Mouse (Mus musculus): ENCODE measurements around the gene St3gal5.

DNA sequence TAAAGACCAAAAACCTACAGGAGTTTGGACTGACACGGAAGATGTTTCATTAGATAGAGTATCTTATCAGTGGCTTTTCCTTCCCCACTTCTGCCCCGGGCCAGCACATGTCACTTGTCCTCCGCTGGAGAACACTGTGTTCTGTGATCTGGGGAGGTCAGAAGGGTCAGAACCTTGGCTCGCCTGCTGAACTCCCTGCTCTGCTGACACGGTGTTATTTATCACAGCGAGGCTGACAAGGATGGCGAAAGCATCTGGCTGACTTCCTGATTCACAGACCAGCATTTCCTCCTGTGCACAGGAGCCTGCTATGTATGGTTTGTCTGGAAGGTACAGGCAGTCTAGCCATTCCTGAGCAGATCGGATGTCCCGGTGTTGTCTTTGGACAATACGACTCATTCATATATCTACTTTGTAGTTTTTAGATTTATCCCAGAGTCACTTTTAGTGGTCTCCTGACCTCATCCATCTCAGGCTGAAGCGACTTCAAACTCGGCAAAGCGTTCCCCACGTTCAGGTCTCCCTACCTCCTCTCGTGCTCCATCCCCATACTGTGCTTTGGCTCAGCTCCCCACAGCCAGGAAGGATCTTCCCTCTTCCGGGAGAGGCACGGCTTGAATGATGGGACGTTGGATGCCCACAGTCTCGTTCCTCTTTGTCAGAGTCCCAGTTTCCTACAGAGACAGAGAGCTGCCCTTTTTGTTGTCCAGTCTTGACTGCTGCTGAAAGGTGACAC, 64.9 kb downstream of the St3gal5 start:
- TF ChIP-seq GATA1 (IDR thresholded peaks at IDR 0.05; ENCODE audit: borderline replicate concordance, low read length) = no peak
- TF ChIP-seq FLI1 (IDR thresholded peaks at IDR 0.05; ENCODE audit: low read length) = no peak

Data from megakaryocyte, embryonic 14.5 days (primary cell).